Mouse (Mus musculus): Measurements from ENCODE around the gene Atg101.

Gene Atg101

DNA sequence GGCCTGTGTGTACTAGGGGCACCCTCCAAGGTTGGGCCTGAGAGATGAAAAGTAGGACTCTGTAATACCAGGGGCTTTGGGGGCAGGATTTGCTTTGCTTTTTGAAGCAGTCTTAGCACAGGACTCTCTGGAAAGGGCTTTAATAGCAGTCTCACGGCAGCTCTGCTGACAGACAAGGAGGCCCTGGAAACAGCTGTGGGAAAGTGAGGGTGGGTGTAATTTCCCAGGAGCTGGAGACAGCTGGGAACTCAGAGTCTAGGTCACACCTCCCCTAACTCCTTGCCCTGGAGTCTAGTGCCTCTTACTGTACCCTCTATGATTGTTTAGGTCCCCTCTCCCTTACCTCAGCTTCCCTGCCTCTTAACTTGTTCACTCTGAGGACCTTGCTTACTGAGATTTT is 49.1 kb downstream of the Atg101 start:
- no peak overlapping the region for H3K4me3 ChIP-seq (replicated peaks; ENCODE audit: low read length)
- H3K27me3 ChIP-seq (ENCODE audit: insufficient read depth, low read length), result peaks cover 49% of the 10 kb centered on the region
- H3K9me3 ChIP-seq (ENCODE audit: low read length), result no peaks in the 10 kb centered on the region
- TF ChIP-seq POU5F1 (IDR thresholded peaks at IDR 0.05; ENCODE audit: borderline replicate concordance, low read length) (no peak), NANOG (IDR thresholded peaks at IDR 0.05; ENCODE audit: borderline replicate concordance, low read length) (no peak), CTCF (conservative IDR thresholded peaks at IDR 0.05; ENCODE audit: low read length) (no peak)
- no peaks in the 10 kb centered on the region for H3K36me3 ChIP-seq (ENCODE audit: insufficient read depth, low read length)
- H3K4me1 ChIP-seq (replicated peaks; ENCODE audit: low read depth, low read length), result peaks cover 40% of the 10 kb centered on the region

DNA sequence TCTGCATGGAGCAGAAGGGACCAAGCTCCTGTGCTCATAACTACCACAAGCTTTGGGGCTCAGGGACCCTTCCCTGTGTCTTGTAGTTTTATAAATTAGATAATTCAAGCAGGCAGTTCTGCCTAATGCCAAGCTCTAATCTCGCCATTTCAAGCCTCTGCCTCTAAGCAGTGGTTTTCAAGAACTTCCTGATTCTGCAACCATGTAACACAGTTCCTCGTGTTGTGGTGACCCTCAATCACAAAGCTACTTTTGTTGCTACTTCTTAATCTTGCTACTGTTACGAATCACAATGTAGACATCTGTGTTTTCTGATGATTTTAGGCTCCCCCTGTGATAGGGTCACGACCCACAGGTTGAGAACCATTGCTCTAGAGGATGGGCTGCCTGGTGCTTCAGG is 49.6 kb downstream of the Atg101 start:
- peaks cover 49% of the 10 kb centered on the region for H3K27me3 ChIP-seq (ENCODE audit: insufficient read depth, low read length)
- H3K9me3 ChIP-seq (ENCODE audit: low read length), result no peaks in the 10 kb centered on the region
- no peak for TF ChIP-seq CTCF (conservative IDR thresholded peaks at IDR 0.05; ENCODE audit: low read length)
- TF ChIP-seq POU5F1 (IDR thresholded peaks at IDR 0.05; ENCODE audit: borderline replicate concordance, low read length), result no peak
- TF ChIP-seq NANOG (IDR thresholded peaks at IDR 0.05; ENCODE audit: borderline replicate concordance, low read length), result no peak
- no peaks in the 10 kb centered on the region for H3K36me3 ChIP-seq (ENCODE audit: insufficient read depth, low read length)
- peaks cover 35% of the 10 kb centered on the region for H3K4me1 ChIP-seq (replicated peaks; ENCODE audit: low read depth, low read length)
- H3K4me3 ChIP-seq (replicated peaks; ENCODE audit: low read length), result no peak overlapping the region

DNA sequence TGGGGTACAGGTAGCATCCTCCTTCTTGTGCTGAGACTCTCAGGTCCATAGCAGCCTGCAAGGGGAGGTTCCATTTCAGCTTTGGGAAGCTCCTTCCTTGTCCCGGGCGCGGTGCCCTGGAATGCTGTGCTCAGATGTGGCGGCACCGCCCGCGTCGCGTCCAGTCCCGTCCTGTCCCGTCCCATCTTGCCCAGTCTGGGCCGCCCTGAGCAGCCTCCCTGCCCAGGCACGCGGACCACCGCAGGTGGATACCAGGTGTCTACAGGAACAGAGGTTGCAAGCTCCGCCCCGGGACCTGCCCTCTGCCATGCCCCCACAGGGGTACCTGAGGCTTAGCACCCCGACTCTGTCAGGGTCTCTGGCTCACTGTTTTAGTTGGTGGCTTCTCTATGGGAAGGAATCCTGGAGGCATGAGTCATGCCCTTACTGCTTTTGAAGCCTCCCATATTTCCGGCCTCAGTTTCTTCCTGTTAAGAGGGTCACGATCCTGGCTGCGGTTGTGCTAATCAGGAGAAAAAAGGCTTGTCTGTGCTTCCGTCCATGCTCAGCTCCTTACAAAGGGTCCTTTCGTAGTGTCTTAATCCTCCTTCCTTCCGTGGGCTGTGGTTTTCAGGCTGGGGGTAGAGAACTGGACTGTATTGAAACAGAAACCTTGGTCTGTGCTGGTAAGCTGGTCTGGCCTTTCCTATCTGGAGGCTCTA is 52.6 kb downstream of the Atg101 start:
- no peaks in the 10 kb centered on the region for H3K36me3 ChIP-seq (ENCODE audit: insufficient read depth, low read length)
- TF ChIP-seq CTCF (conservative IDR thresholded peaks at IDR 0.05; ENCODE audit: low read length), result no peak
- no peak for TF ChIP-seq NANOG (IDR thresholded peaks at IDR 0.05; ENCODE audit: borderline replicate concordance, low read length)
- TF ChIP-seq POU5F1 (IDR thresholded peaks at IDR 0.05; ENCODE audit: borderline replicate concordance, low read length), result no peak
- H3K4me3 ChIP-seq (replicated peaks; ENCODE audit: low read length), result peak overlapping the region; percentile 65
- peaks cover 6% of the 10 kb centered on the region for H3K9me3 ChIP-seq (ENCODE audit: low read length)
- peaks cover 43% of the 10 kb centered on the region for H3K27me3 ChIP-seq (ENCODE audit: insufficient read depth, low read length)
- H3K4me1 ChIP-seq (replicated peaks; ENCODE audit: low read depth, low read length), result peaks cover 12% of the 10 kb centered on the region

DNA sequence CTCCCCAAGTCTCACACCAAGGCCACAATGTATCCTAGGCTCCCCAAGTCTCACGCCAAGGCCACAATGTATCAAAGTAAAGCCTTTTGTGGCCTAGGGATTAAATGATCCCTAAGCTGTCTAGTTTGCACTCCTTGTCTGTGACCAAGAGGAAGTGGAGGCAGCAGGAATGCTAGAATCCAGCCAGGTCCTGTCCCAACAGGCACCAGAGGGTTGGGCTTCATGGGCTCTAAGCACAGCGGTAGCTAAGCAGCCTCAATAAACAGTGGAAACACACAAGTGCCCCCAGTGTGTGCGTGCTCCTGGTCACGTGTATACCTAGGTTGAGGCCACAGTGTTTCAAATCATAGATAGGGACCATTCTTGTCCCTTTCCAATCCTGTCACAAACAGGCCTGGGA is 54.3 kb downstream of the Atg101 start:
- peaks cover 6% of the 10 kb centered on the region for H3K9me3 ChIP-seq (ENCODE audit: low read length)
- H3K4me1 ChIP-seq (replicated peaks; ENCODE audit: low read depth, low read length), result peaks cover 12% of the 10 kb centered on the region
- no peak overlapping the region for H3K4me3 ChIP-seq (replicated peaks; ENCODE audit: low read length)
- H3K27me3 ChIP-seq (ENCODE audit: insufficient read depth, low read length), result peaks cover 33% of the 10 kb centered on the region
- TF ChIP-seq POU5F1 (IDR thresholded peaks at IDR 0.05; ENCODE audit: borderline replicate concordance, low read length) (no peak), CTCF (conservative IDR thresholded peaks at IDR 0.05; ENCODE audit: low read length) (no peak), NANOG (IDR thresholded peaks at IDR 0.05; ENCODE audit: borderline replicate concordance, low read length) (no peak)
- H3K36me3 ChIP-seq (ENCODE audit: insufficient read depth, low read length), result no peaks in the 10 kb centered on the region

DNA sequence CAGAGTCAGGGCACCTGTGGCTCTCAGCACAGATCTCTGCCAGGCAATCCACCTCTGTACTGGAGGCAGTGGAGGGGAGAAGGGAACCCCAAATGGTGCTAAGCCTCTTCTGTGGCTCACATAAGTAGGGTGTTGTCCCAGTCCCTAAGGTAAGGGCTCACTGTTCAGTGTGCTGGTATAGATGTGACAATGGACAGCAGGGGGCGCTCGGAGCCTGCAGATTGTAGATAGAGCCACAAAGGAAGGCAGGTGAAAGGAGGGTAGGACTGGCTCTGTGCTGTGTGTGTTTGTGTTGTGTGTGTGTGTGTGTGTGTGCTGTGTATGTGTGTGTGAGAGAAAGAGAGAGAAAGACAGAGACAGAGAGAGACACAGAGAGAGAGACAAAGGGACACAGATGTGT is 55.5 kb downstream of the Atg101 start:
- H3K27me3 ChIP-seq (ENCODE audit: insufficient read depth, low read length), result peaks cover 29% of the 10 kb centered on the region
- H3K9me3 ChIP-seq (ENCODE audit: low read length), result peaks cover 6% of the 10 kb centered on the region
- TF ChIP-seq CTCF (conservative IDR thresholded peaks at IDR 0.05; ENCODE audit: low read length), result peak; percentile 39
- TF ChIP-seq NANOG (IDR thresholded peaks at IDR 0.05; ENCODE audit: borderline replicate concordance, low read length), result no peak

More for the DNA sequence above, 55.5 kb downstream of the Atg101 start:
- peaks cover 12% of the 10 kb centered on the region for H3K4me1 ChIP-seq (replicated peaks; ENCODE audit: low read depth, low read length)
- no peak overlapping the region for H3K4me3 ChIP-seq (replicated peaks; ENCODE audit: low read length)
- H3K36me3 ChIP-seq (ENCODE audit: insufficient read depth, low read length), result no peaks in the 10 kb centered on the region
